In the genomic region with DNA sequence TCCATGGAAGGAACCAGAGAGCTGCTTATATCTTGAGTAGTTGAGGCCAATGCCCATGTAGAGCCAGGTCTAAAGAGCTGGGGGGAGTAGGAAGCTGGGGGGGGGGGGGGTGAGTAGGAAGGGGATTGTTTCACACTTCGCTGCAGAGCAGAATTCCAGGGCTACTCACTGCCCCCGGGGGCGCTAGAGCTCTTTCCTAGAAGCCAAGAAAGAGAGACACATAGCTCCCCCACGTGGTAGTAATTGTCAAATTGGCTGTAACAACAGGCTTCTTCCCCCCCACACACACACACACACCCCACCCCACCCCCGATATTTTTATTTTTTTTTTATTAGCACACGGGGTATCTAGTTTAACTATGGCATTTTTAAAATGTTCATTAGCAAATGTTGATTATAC, we compare ENCODE assay signal across 8 mouse cellular contexts. TPM values are rescaled to one million over a fixed set of nuclear protein-coding genes. Genes with fewer than 3 reads are reported as not detected.
DNase-seq lines count a peak whose midpoint lies in the region; TF ChIP-seq lines count a peak whose summit lies in the region.

No protein-coding gene starts in this region.

- intact Hi-C loops in heart, adult 2 months (cut with DNase I): no loop called here
- intact Hi-C loops in left cerebral cortex, postnatal 25 days (cut with DNase I): no loop called here

- H3K27ac ChIP-seq in heart, adult 2 months: peak overlapping the region; percentile 83

- no peak for TF ChIP-seq EP300 in heart, adult 2 months (IDR thresholded peaks at IDR 0.05; ENCODE audit: insufficient read depth, low read depth, low read length)

- H3K9ac ChIP-seq in heart, adult 2 months (ENCODE audit: low read depth, low read length): peak overlapping the region; percentile 50; the same call in 1 of the 2 replicates

- H3K27me3 ChIP-seq in heart, adult 2 months (ENCODE audit: control insufficient read depth, insufficient read depth, low read length): no peaks in the 10 kb centered on the region

- peak; percentile 60 for TF ChIP-seq CTCF in heart, adult 2 months (IDR thresholded peaks at IDR 0.05)

- H3K4me3 ChIP-seq in heart, adult 2 months: peak overlapping the region; percentile 80

- H3K4me1 ChIP-seq in heart, adult 2 months (ENCODE audit: control insufficient read depth, insufficient read depth, low read length): no peaks in the 10 kb centered on the region; the same call in 1 of the 2 replicates

- no peak for TF ChIP-seq POLR2A in heart, adult 2 months (IDR thresholded peaks at IDR 0.05; ENCODE audit: insufficient read depth, low read depth, low read length)

- no peaks in the 10 kb centered on the region for H3K79me2 ChIP-seq in heart, adult 2 months (replicated peaks; ENCODE audit: control insufficient read depth, insufficient read depth, low read length)

- no peaks in the 10 kb centered on the region for H3K36me3 ChIP-seq in heart, adult 2 months (ENCODE audit: control insufficient read depth, insufficient read depth, low read length)

- DNase-seq in heart, adult 2 months: no peak
- DNase-seq in heart, adult 11 months: no peak
- DNase-seq in cerebellum, adult 8-10 months: peak; percentile 87
- DNase-seq in frontal cortex, adult 2 months (ENCODE audit: extremely low spot score in 1 of 2, low spot score in 1 of 2): peak; percentile 84 to 92
- peak; percentile 20 for DNase-seq in hindlimb bud, embryonic 11.5 days (ENCODE audit: extremely low spot score, low read depth, low spot score)
- DNase-seq in left cerebral cortex, postnatal 25 days (ENCODE audit: low spot score in 2 of 2): peak; percentile 75 to 92
- peak; percentile 79 for DNase-seq in mesoderm, embryonic 11.5 days (ENCODE audit: low read depth, low spot score)
- peak; percentile 11 to 61 for DNase-seq in spleen, postnatal 14 days (ENCODE audit: low spot score in 2 of 2)

- 3% methylated on average over 6 of the region's 6 CpGs for WGBS in heart, adult 2 months

RNA-seq across cellular contexts. Expression of a gene that starts 0.7 kb away (rescaled TPM):
- total RNA-seq in heart, adult 2 months (2021): 1 to 10 TPM; 3.2 to 3.8 TPM
- polyA plus RNA-seq in heart, adult 2 months (2012; rRNA removed): 1.6 and 3.5 TPM in 2 replicates
- 7.9 and 9.3 TPM in 2 replicates for polyA plus RNA-seq in frontal cortex, adult 2 months (2012; rRNA removed)
- total RNA-seq in left cerebral cortex, postnatal 25 days (2021): 10 to 100 TPM in 1 of 2 experiments, 1 to 10 TPM in 1; 8.8 to 10.3 TPM

Comparison
In these comparisons a context has a peak if more than half of its experiments do, and no peak if none do; other contexts are left out.
1. DNase-seq: peak in cerebellum, adult 8-10 months (single experiment), frontal cortex, adult 2 months (2 of 2), hindlimb bud, embryonic 11.5 days (single experiment), left cerebral cortex, postnatal 25 days (2 of 2), mesoderm, embryonic 11.5 days (single experiment) and spleen, postnatal 14 days (2 of 2); none in heart, adult 2 months (0 of 2) and heart, adult 11 months (single experiment).